Mouse (Mus musculus): ENCODE measurements around the gene Ccdc13. TPM values are rescaled to one million over a fixed set of nuclear protein-coding genes. Genes with fewer than 3 reads are reported as not detected.

Gene Ccdc13
- polyA plus RNA-seq, 1 experiment, result 0.01 TPM

DNA sequence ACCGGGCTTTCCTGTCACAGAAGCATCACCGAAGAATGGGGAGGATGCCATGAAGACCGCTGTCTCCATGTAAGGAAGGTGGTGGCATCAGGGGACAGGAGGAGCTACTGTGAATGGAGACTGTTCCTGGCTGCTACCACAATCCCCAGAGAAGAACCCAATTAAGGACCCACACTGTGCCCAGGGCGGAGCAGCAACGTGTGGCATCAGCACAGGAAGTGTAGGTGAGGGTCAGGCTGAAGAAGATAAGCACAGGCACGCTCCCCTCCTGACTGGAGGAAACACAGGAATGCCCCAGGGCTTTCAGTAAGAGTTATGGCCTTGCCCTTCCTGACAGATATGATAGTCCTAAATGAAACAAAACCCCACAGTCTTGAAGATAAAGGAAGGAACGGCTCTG, 36.5 kb downstream of the Ccdc13 start:
- no peak overlapping the region for H3ac ChIP-seq (ENCODE audit: control insufficient read depth, insufficient read length)
- no peaks in the 10 kb centered on the region for H3K36me3 ChIP-seq (ENCODE audit: control insufficient read depth, insufficient read depth)
- H3K27me3 ChIP-seq (ENCODE audit: control insufficient read depth, insufficient read depth, insufficient read length), result peaks cover 8% of the 10 kb centered on the region
- H3K4me2 ChIP-seq (ENCODE audit: low read depth), result no peak overlapping the region
- no peak for TF ChIP-seq SRF (IDR thresholded peaks at IDR 0.05; ENCODE audit: control insufficient read depth, insufficient read length, low read depth)
- TF ChIP-seq E2F4 (IDR thresholded peaks at IDR 0.05; ENCODE audit: insufficient read depth), result no peak
- TF ChIP-seq CEBPB (IDR thresholded peaks at IDR 0.05; ENCODE audit: insufficient read depth, poor library complexity, severe bottlenecking), result no peak
- TF ChIP-seq TCF3 (IDR thresholded peaks at IDR 0.05; ENCODE audit: insufficient read length, low read depth), result no peak
- no peak for TF ChIP-seq REST (IDR thresholded peaks at IDR 0.05; ENCODE audit: insufficient read depth, insufficient read length)
- TF ChIP-seq MAX (IDR thresholded peaks at IDR 0.05; ENCODE audit: low read depth), result no peak
- TF ChIP-seq USF1 (IDR thresholded peaks at IDR 0.05; ENCODE audit: low read depth), result no peak
- no peak for TF ChIP-seq POLR2A (IDR thresholded peaks at IDR 0.05; ENCODE audit: insufficient read length, low read depth)
- no peak for TF ChIP-seq TCF12 (IDR thresholded peaks at IDR 0.05; ENCODE audit: insufficient read depth, poor library complexity, severe bottlenecking)
- TF ChIP-seq MYOG (IDR thresholded peaks at IDR 0.05; ENCODE audit: control insufficient read depth in 1 of 3, insufficient read depth in 1 of 3, insufficient read length in 2 of 3, low read depth in 2 of 3), result no peak
- no peak for TF ChIP-seq MYOD1 (IDR thresholded peaks at IDR 0.05; ENCODE audit: control insufficient read depth in 1 of 3, insufficient read length in 2 of 3, low read depth in 2 of 3)
- no peak for TF ChIP-seq POLR2AphosphoS2 (IDR thresholded peaks at IDR 0.05; ENCODE audit: insufficient read length, low read depth)
- H3K79me2 ChIP-seq (ENCODE audit: control insufficient read depth, insufficient read depth), result no peaks in the 10 kb centered on the region
- H3K4me3 ChIP-seq, result no peak overlapping the region

DNA sequence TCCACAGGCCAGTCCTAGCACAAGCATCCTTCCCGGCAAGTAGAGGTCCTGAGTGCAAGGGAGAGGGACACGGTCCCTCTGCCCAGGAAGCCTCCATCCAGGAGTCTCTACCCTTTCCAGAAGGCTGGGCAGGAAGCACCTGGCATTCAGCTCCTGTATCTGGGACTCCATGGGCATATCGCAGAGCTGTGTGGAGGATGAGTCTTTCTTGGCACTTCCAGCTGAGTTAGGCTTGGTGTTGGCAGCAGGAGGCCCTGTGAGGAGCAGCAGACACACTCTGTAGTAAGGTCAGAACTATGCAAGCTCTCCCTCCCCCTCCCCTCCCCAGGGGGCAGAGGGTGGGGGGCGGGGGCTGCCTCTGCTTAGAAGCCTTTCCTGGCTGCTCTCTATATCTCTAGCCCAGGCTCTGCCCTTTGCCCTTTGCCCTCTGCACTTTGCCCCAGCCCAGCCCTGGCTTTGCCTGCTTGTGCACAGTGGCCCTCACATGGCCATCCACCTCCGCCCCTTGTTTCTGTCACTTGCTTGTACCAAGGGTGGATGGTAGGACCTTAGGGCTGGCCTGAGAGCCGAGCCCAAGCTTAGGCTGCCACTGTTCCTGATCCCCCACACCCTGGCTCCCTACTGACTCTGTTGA, 40.3 kb downstream of the Ccdc13 start:
- Histone ChIP-seq H3ac (ENCODE audit: control insufficient read depth, insufficient read length) (no peak overlapping the region), H3K4me3 (no peak overlapping the region), H3K27me3 (ENCODE audit: control insufficient read depth, insufficient read depth, insufficient read length) (peaks cover 8% of the 10 kb centered on the region), H3K4me2 (ENCODE audit: low read depth) (no peak overlapping the region), H3K79me2 (ENCODE audit: control insufficient read depth, insufficient read depth) (no peaks in the 10 kb centered on the region), H3K36me3 (ENCODE audit: control insufficient read depth, insufficient read depth) (no peaks in the 10 kb centered on the region)
- no peak for TF ChIP-seq TCF12 (IDR thresholded peaks at IDR 0.05; ENCODE audit: insufficient read depth, poor library complexity, severe bottlenecking)
- TF ChIP-seq POLR2A (IDR thresholded peaks at IDR 0.05; ENCODE audit: insufficient read length, low read depth), result no peak
- TF ChIP-seq CEBPB (IDR thresholded peaks at IDR 0.05; ENCODE audit: insufficient read depth, poor library complexity, severe bottlenecking), result no peak
- TF ChIP-seq E2F4 (IDR thresholded peaks at IDR 0.05; ENCODE audit: insufficient read depth), result no peak

DNA sequence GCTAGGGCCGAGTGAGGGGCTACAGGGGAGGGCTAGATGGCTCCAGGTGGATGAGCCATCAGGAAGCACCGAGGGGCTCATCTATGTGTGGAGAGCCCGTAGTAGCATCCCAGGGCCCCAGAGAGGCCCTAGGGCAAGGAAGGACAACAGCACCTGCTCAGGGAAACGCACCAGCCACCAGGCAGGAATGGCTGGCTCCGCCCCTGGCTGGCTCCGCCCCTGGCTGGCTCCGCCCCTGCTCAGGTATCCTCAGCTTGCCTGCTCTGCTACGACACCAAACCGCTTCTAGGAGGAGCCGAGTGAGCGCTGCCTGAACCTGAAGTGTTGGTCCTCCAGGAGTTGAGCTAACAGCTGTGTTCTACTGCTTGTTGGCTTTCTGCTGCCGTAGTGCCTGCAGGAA, 41.5 kb downstream of the Ccdc13 start:
- Histone ChIP-seq H3K27me3 (ENCODE audit: control insufficient read depth, insufficient read depth, insufficient read length) (peaks cover 8% of the 10 kb centered on the region), H3K79me2 (ENCODE audit: control insufficient read depth, insufficient read depth) (no peaks in the 10 kb centered on the region), H3ac (ENCODE audit: control insufficient read depth, insufficient read length) (no peak overlapping the region), H3K4me3 (no peak overlapping the region), H3K36me3 (ENCODE audit: control insufficient read depth, insufficient read depth) (no peaks in the 10 kb centered on the region), H3K4me2 (ENCODE audit: low read depth) (no peak overlapping the region)
- TF ChIP-seq MAX (IDR thresholded peaks at IDR 0.05; ENCODE audit: low read depth), result no peak
- TF ChIP-seq USF1 (IDR thresholded peaks at IDR 0.05; ENCODE audit: low read depth), result no peak
- TF ChIP-seq TCF12 (IDR thresholded peaks at IDR 0.05; ENCODE audit: insufficient read depth, poor library complexity, severe bottlenecking), result no peak
- TF ChIP-seq MYOD1 (IDR thresholded peaks at IDR 0.05; ENCODE audit: control insufficient read depth in 1 of 3, insufficient read length in 2 of 3, low read depth in 2 of 3), result no peak
- TF ChIP-seq E2F4 (IDR thresholded peaks at IDR 0.05; ENCODE audit: insufficient read depth), result no peak
- no peak for TF ChIP-seq REST (IDR thresholded peaks at IDR 0.05; ENCODE audit: insufficient read depth, insufficient read length)
- TF ChIP-seq SRF (IDR thresholded peaks at IDR 0.05; ENCODE audit: control insufficient read depth, insufficient read length, low read depth), result no peak
- TF ChIP-seq MYOG (IDR thresholded peaks at IDR 0.05; ENCODE audit: control insufficient read depth in 1 of 3, insufficient read depth in 1 of 3, insufficient read length in 2 of 3, low read depth in 2 of 3), result no peak
- no peak for TF ChIP-seq POLR2A (IDR thresholded peaks at IDR 0.05; ENCODE audit: insufficient read length, low read depth)
- TF ChIP-seq TCF3 (IDR thresholded peaks at IDR 0.05; ENCODE audit: insufficient read length, low read depth), result no peak
- TF ChIP-seq CEBPB (IDR thresholded peaks at IDR 0.05; ENCODE audit: insufficient read depth, poor library complexity, severe bottlenecking), result no peak
- no peak for TF ChIP-seq POLR2AphosphoS2 (IDR thresholded peaks at IDR 0.05; ENCODE audit: insufficient read length, low read depth)

DNA sequence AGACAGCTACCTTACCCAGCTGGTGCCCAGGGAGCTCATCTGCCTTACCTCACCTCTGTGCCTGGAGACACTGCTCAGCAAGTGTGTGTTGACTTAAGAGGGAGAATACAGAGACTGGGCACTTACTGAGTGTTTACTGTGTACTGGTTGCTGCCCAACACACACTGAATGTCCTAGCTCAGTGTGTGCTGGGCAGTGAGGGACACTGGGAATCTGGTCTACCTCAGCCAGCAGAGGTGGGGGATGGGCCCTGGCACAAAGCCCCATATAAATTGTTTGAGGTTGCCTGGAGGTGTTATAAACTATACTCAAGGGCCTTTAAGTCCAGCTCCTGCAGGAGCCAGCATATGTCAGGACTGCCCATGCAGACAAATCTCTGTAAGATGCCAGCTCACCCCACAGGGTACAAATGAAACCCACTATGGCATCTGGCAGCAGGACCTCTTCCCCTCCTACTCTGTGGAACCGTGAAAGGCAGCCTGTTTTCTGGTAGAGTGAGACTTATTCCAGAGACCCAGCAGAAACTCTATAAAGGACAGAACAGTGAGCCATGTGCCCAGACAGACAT, 44.2 kb downstream of the Ccdc13 start:
- Histone ChIP-seq H3K4me2 (ENCODE audit: low read depth) (no peak overlapping the region), H3K79me2 (ENCODE audit: control insufficient read depth, insufficient read depth) (no peaks in the 10 kb centered on the region), H3K4me3 (no peak overlapping the region), H3K36me3 (ENCODE audit: control insufficient read depth, insufficient read depth) (no peaks in the 10 kb centered on the region), H3K27me3 (ENCODE audit: control insufficient read depth, insufficient read depth, insufficient read length) (peaks cover 8% of the 10 kb centered on the region), H3ac (ENCODE audit: control insufficient read depth, insufficient read length) (no peak overlapping the region)
- TF ChIP-seq MYOG (IDR thresholded peaks at IDR 0.05; ENCODE audit: control insufficient read depth in 1 of 3, insufficient read depth in 1 of 3, insufficient read length in 2 of 3, low read depth in 2 of 3) (no peak), REST (IDR thresholded peaks at IDR 0.05; ENCODE audit: insufficient read depth, insufficient read length) (no peak), CEBPB (IDR thresholded peaks at IDR 0.05; ENCODE audit: insufficient read depth, poor library complexity, severe bottlenecking) (no peak), SRF (IDR thresholded peaks at IDR 0.05; ENCODE audit: control insufficient read depth, insufficient read length, low read depth) (no peak), E2F4 (IDR thresholded peaks at IDR 0.05; ENCODE audit: insufficient read depth) (no peak), POLR2AphosphoS2 (IDR thresholded peaks at IDR 0.05; ENCODE audit: insufficient read length, low read depth) (no peak), TCF3 (IDR thresholded peaks at IDR 0.05; ENCODE audit: insufficient read length, low read depth) (no peak), MYOD1 (IDR thresholded peaks at IDR 0.05; ENCODE audit: control insufficient read depth in 1 of 3, insufficient read length in 2 of 3, low read depth in 2 of 3) (no peak), MAX (IDR thresholded peaks at IDR 0.05; ENCODE audit: low read depth) (no peak), TCF12 (IDR thresholded peaks at IDR 0.05; ENCODE audit: insufficient read depth, poor library complexity, severe bottlenecking) (no peak), POLR2A (IDR thresholded peaks at IDR 0.05; ENCODE audit: insufficient read length, low read depth) (no peak), USF1 (IDR thresholded peaks at IDR 0.05; ENCODE audit: low read depth) (no peak)

All from myocyte (in vitro differentiated cells).